Mouse (Mus musculus): Measurements from ENCODE around the gene Slc24a2. TPM values are rescaled to one million over a fixed set of nuclear protein-coding genes. Genes with fewer than 3 reads are reported as not detected.
A peak's percentile ranks its signal among the peaks of the same experiment; 100 is the strongest.

Gene Slc24a2
- total RNA-seq (2014; rRNA removed) = 6.6 and 10.0 TPM in 2 replicates
- 1.2 and 2.4 TPM in 2 replicates for polyA plus RNA-seq (2015; fragmentation: Nextera tagmentation; extraction: Ambion mirVana)

GRCm38 (mm10) chr4:87229960-87230551, at the start of gene Slc24a2:
TSS of gene Slc24a2 (minus strand) at chr4:87230477.
- Histone ChIP-seq H3K9ac (peak within 1 kb of the TSS; percentile 62), H3K9me3 (ENCODE audit: low read length) (no peaks in the 10 kb centered on the region), H3K27me3 (ENCODE audit: insufficient read depth, low read length) (no peaks in the 10 kb centered on the region), H3K4me1 (ENCODE audit: insufficient read depth) (peaks cover 3% of the 10 kb centered on the region; the same call in 1 of the 2 replicates), H3K27ac (ENCODE audit: low read depth, low read length) (peak within 1 kb of the TSS; percentile 6; the same call in 1 of the 2 replicates), H3K4me3 (ENCODE audit: low read depth, low read length) (peak within 1 kb of the TSS; percentile 58), H3K36me3 (ENCODE audit: insufficient read depth) (no peaks in the 10 kb centered on the region), H3K4me2 (ENCODE audit: low read depth) (peak within 1 kb of the TSS; percentile 74)
- under 1% methylated on average over 53 of the region's 62 CpGs for WGBS
- ATAC-seq (peak; percentile 94), DNase-seq (peak; percentile 70)
- TF ChIP-seq CTCF (IDR thresholded peaks at IDR 0.05; ENCODE audit: low read depth) = peak; percentile 48

- Histone ChIP-seq H3K27me3 (ENCODE audit: insufficient read depth, low read length) (no peaks in the 10 kb centered on the region), H3K9ac (no peak overlapping the region), H3K27ac (ENCODE audit: low read depth, low read length) (no peak overlapping the region), H3K4me3 (ENCODE audit: low read depth, low read length) (no peak overlapping the region), H3K9me3 (ENCODE audit: low read length) (no peaks in the 10 kb centered on the region), H3K4me2 (ENCODE audit: low read depth) (no peak overlapping the region), H3K36me3 (ENCODE audit: insufficient read depth) (no peaks in the 10 kb centered on the region), H3K4me1 (ENCODE audit: insufficient read depth) (no peaks in the 10 kb centered on the region)
- DNase-seq (no peak), ATAC-seq (no peak)
- no peak for TF ChIP-seq CTCF (IDR thresholded peaks at IDR 0.05; ENCODE audit: low read depth)
- 19% methylated on average over 1 of the region's 1 CpGs for WGBS
Measured at GRCm38 (mm10) chr4:87274825-87275224, 44.5 kb upstream of the Slc24a2 start.

- WGBS = 66% methylated on average over 2 of the region's 2 CpGs
- H3K4me3 ChIP-seq (ENCODE audit: low read depth, low read length) = no peak overlapping the region
- DNase-seq = no peak
- TF ChIP-seq CTCF (IDR thresholded peaks at IDR 0.05; ENCODE audit: low read depth) = no peak
- no peaks in the 10 kb centered on the region for H3K36me3 ChIP-seq (ENCODE audit: insufficient read depth)
- H3K4me2 ChIP-seq (ENCODE audit: low read depth) = no peak overlapping the region
- H3K4me1 ChIP-seq (ENCODE audit: insufficient read depth) = no peaks in the 10 kb centered on the region
- no peak overlapping the region for H3K27ac ChIP-seq (ENCODE audit: low read depth, low read length)
- no peaks in the 10 kb centered on the region for H3K27me3 ChIP-seq (ENCODE audit: insufficient read depth, low read length)
- no peak overlapping the region for H3K9ac ChIP-seq
- H3K9me3 ChIP-seq (ENCODE audit: low read length) = no peaks in the 10 kb centered on the region
- no peak for ATAC-seq
Measured at GRCm38 (mm10) chr4:87274276-87274675, 44.0 kb upstream of the Slc24a2 start.

GRCm38 (mm10) chr4:87273476-87273875, 43.2 kb upstream of the Slc24a2 start:
- no peak overlapping the region for H3K9ac ChIP-seq

GRCm38 (mm10) chr4:87229224-87229959, 885 bp downstream of the Slc24a2 start:
- H3K36me3 ChIP-seq (ENCODE audit: insufficient read depth) = no peaks in the 10 kb centered on the region
- H3K9ac ChIP-seq = peak overlapping the region; percentile 62
- H3K4me1 ChIP-seq (ENCODE audit: insufficient read depth) = peaks cover 3% of the 10 kb centered on the region; the same call in 1 of the 2 replicates
- peak overlapping the region; percentile 6; the same call in 1 of the 2 replicates for H3K27ac ChIP-seq (ENCODE audit: low read depth, low read length)
- H3K4me2 ChIP-seq (ENCODE audit: low read depth) = peak overlapping the region; percentile 74
- DNase-seq = peak; percentile 29
- TF ChIP-seq CTCF (IDR thresholded peaks at IDR 0.05; ENCODE audit: low read depth) = no peak
- H3K4me3 ChIP-seq (ENCODE audit: low read depth, low read length) = peak overlapping the region; percentile 58
- WGBS = 9% methylated on average over 14 of the region's 14 CpGs
- H3K9me3 ChIP-seq (ENCODE audit: low read length) = no peaks in the 10 kb centered on the region
- ATAC-seq = peak; percentile 53
- H3K27me3 ChIP-seq (ENCODE audit: insufficient read depth, low read length) = no peaks in the 10 kb centered on the region

More at GRCm38 (mm10) chr4:87273476-87273875, 43.2 kb upstream of the Slc24a2 start:
- no peaks in the 10 kb centered on the region for H3K36me3 ChIP-seq (ENCODE audit: insufficient read depth)
- H3K4me3 ChIP-seq (ENCODE audit: low read depth, low read length) = no peak overlapping the region
- ATAC-seq = no peak
- no peak overlapping the region for H3K4me2 ChIP-seq (ENCODE audit: low read depth)
- no peaks in the 10 kb centered on the region for H3K4me1 ChIP-seq (ENCODE audit: insufficient read depth)
- TF ChIP-seq CTCF (IDR thresholded peaks at IDR 0.05; ENCODE audit: low read depth) = no peak
- H3K27ac ChIP-seq (ENCODE audit: low read depth, low read length) = no peak overlapping the region
- no peaks in the 10 kb centered on the region for H3K9me3 ChIP-seq (ENCODE audit: low read length)
- no peak for DNase-seq
- H3K27me3 ChIP-seq (ENCODE audit: insufficient read depth, low read length) = no peaks in the 10 kb centered on the region
- 94% methylated on average over 3 of the region's 3 CpGs for WGBS

GRCm38 (mm10) chr4:87221586-87221985, 8.7 kb downstream of the Slc24a2 start:
- no peak overlapping the region for H3K4me3 ChIP-seq (ENCODE audit: low read depth, low read length)
- no peaks in the 10 kb centered on the region for H3K27me3 ChIP-seq (ENCODE audit: insufficient read depth, low read length)
- no peaks in the 10 kb centered on the region for H3K4me1 ChIP-seq (ENCODE audit: insufficient read depth)
- H3K36me3 ChIP-seq (ENCODE audit: insufficient read depth) = no peaks in the 10 kb centered on the region
- 59% methylated on average over 2 of the region's 2 CpGs for WGBS
- H3K27ac ChIP-seq (ENCODE audit: low read depth, low read length) = no peak overlapping the region
- H3K4me2 ChIP-seq (ENCODE audit: low read depth) = no peak overlapping the region
- DNase-seq (no peak), ATAC-seq (no peak)
- no peak overlapping the region for H3K9ac ChIP-seq
- peaks cover 3% of the 10 kb centered on the region; the same call in 1 of the 2 replicates for H3K9me3 ChIP-seq (ENCODE audit: low read length)
- no peak for TF ChIP-seq CTCF (IDR thresholded peaks at IDR 0.05; ENCODE audit: low read depth)

- no peak overlapping the region for H3K9ac ChIP-seq
- no peak for TF ChIP-seq CTCF (IDR thresholded peaks at IDR 0.05; ENCODE audit: low read depth)
- H3K9me3 ChIP-seq (ENCODE audit: low read length) = peaks cover 2% of the 10 kb centered on the region; the same call in 1 of the 2 replicates
- no peaks in the 10 kb centered on the region for H3K36me3 ChIP-seq (ENCODE audit: insufficient read depth)
- H3K27ac ChIP-seq (ENCODE audit: low read depth, low read length) = no peak overlapping the region
- ATAC-seq = no peak
- WGBS = 54% methylated on average over 5 of the region's 5 CpGs
- H3K27me3 ChIP-seq (ENCODE audit: insufficient read depth, low read length) = no peaks in the 10 kb centered on the region
- H3K4me1 ChIP-seq (ENCODE audit: insufficient read depth) = no peaks in the 10 kb centered on the region
- no peak for DNase-seq
- H3K4me3 ChIP-seq (ENCODE audit: low read depth, low read length) = no peak overlapping the region
- no peak overlapping the region for H3K4me2 ChIP-seq (ENCODE audit: low read depth)
Measured at GRCm38 (mm10) chr4:87218196-87218595, 12.1 kb downstream of the Slc24a2 start.
